Mouse (Mus musculus): ENCODE data around the gene Gm2381.
"Not testable (repeated sequence)": the region's sequence is repeated elsewhere in the genome, so short reads cannot be mapped to it uniquely, and the experiment has no call there.

Gene Gm2381

GRCm38 (mm10) chr7:42866801-42867458 is at the start of gene Gm2381:
Gene Gm2381 (minus strand): TSS chr7:42867234.
- DNase-seq (ENCODE audit: low read depth) = not testable (repeated sequence)

- DNase-seq (ENCODE audit: low read depth) = not testable (repeated sequence)
These were observed 31.0 kb upstream of the Gm2381 start for GRCm38 (mm10) chr7:42898067-42898466.

- DNase-seq (ENCODE audit: low read depth) = no peak
These were observed 11.1 kb upstream of the Gm2381 start for GRCm38 (mm10) chr7:42878090-42878489.

GRCm38 (mm10) chr7:42838366-42838765 is 28.7 kb downstream of the Gm2381 start:
- DNase-seq (ENCODE audit: low read depth) = not testable (repeated sequence)

GRCm38 (mm10) chr7:42832221-42832620 is 34.8 kb downstream of the Gm2381 start:
- DNase-seq (ENCODE audit: low read depth) = no peak

GRCm38 (mm10) chr7:42793425-42793824 is 73.6 kb downstream of the Gm2381 start, which contains the start of gene Vmn2r62:
Gene Vmn2r62 (minus strand): TSS chr7:42793525.
- DNase-seq (ENCODE audit: low read depth) = not testable (repeated sequence)

Measured in 416B (cell line).